Mouse (Mus musculus): ENCODE measurements around the gene Spata3.

Gene Spata3

GRCm38 (mm10) chr1:86032273-86032987 is 15.8 kb downstream of the Spata3 start:
- no peak for DNase-seq

- DNase-seq: peak; percentile 60 to 69
Observed at GRCm38 (mm10) chr1:86038191-86038951, 21.8 kb downstream of the Spata3 start.

- DNase-seq: no peak
Observed at GRCm38 (mm10) chr1:86040131-86040530, 23.5 kb downstream of the Spata3 start.

- no peak for DNase-seq
Observed at GRCm38 (mm10) chr1:86040817-86041216, 24.2 kb downstream of the Spata3 start.

GRCm38 (mm10) chr1:86045056-86045455 is 28.4 kb downstream of the Spata3 start:
- DNase-seq: no peak

GRCm38 (mm10) chr1:86045848-86046805 is 29.5 kb downstream of the Spata3 start, which contains the start of gene 2810459M11Rik:
Gene 2810459M11Rik, plus strand, starts transcription at chr1:86045863.
- peak; percentile 27 to 33 for DNase-seq

- no peak for DNase-seq
Observed at GRCm38 (mm10) chr1:86046833-86047563, 30.4 kb downstream of the Spata3 start.

GRCm38 (mm10) chr1:86048231-86048630 is 31.6 kb downstream of the Spata3 start:
- DNase-seq: no peak

GRCm38 (mm10) chr1:86048744-86049143 is 32.1 kb downstream of the Spata3 start:
- no peak for DNase-seq

GRCm38 (mm10) chr1:86053198-86053921 is 36.7 kb downstream of the Spata3 start:
- no peak for DNase-seq

GRCm38 (mm10) chr1:86054943-86055342 is 38.3 kb downstream of the Spata3 start:
- DNase-seq: no peak

GRCm38 (mm10) chr1:86056284-86056683 is 39.7 kb downstream of the Spata3 start:
- DNase-seq: no peak

- DNase-seq: peak; percentile 95 to 97
Observed at GRCm38 (mm10) chr1:86058856-86059769, 42.5 kb downstream of the Spata3 start.

- DNase-seq: no peak
Observed at GRCm38 (mm10) chr1:86062523-86062922, 45.9 kb downstream of the Spata3 start.

GRCm38 (mm10) chr1:86064271-86064991 is 47.8 kb downstream of the Spata3 start, which contains the start of gene Psmd1:
Gene Psmd1, plus strand, starts transcription at chr1:86064387.
- peak; percentile 88 to 91 for DNase-seq

GRCm38 (mm10) chr1:86076565-86076964 is 59.9 kb downstream of the Spata3 start:
- no peak for DNase-seq
